Mouse (Mus musculus) neural tube, embryonic 14.5 days (tissue): ENCODE measurements around the gene Cldn8. TPM values are rescaled to one million over a fixed set of nuclear protein-coding genes. Genes with fewer than 3 reads are reported as not detected.

Experiments used
- ATAC-seq: fragments of 200-750 bp; cut with Nextera tagmentation; 2 replicates; pipeline ENCODE4 v1.8.0; 2017; ENCODE audit warnings: low read depth, mild to moderate bottlenecking, moderate TSS enrichment, moderate library complexity
- H3K27ac ChIP-seq: fragments of 300-500 bp; sonication (generic); 2 replicates; pipeline ENCODE4 v1.5.1; 2014; ENCODE audit warnings: low read depth, mild to moderate bottlenecking, control low read depth, low read length, moderate library complexity, mixed read lengths
- H3K27me3 ChIP-seq: fragments of 300-500 bp; sonication (generic); 2 replicates; pipeline ENCODE4 v1.6.1; 2014; ENCODE audit warnings: low read length; ENCODE audit not compliant: control insufficient read depth, insufficient read depth
- H3K36me3 ChIP-seq: fragments of 300-500 bp; sonication (generic); 2 replicates; pipeline ENCODE4 v1.6.1; 2014; ENCODE audit warnings: low read length, mixed read lengths; ENCODE audit not compliant: control insufficient read depth, insufficient read depth
- H3K4me1 ChIP-seq: fragments of 300-500 bp; sonication (generic); 2 replicates; pipeline ENCODE4 v1.6.1; 2014; ENCODE audit warnings: low read length; ENCODE audit not compliant: control insufficient read depth, insufficient read depth
- H3K4me2 ChIP-seq: fragments of 300-500 bp; sonication (generic); 2 replicates; pipeline ENCODE4 v1.6.1; 2014; ENCODE audit warnings: mild to moderate bottlenecking, low read depth, low read length, control low read depth
- H3K4me3 ChIP-seq: fragments of 300-500 bp; sonication (generic); 2 replicates; pipeline ENCODE4 v1.5.1; 2014; ENCODE audit warnings: low read depth, low read length, control low read depth, mixed read lengths
- H3K9ac ChIP-seq: fragments of 300-500 bp; sonication (generic); replicated peaks from 2 replicates; pipeline ENCODE4 v1.6.1; 2014; ENCODE audit warnings: low read depth, mild to moderate bottlenecking, control low read depth, low read length, mixed read lengths
- H3K9me3 ChIP-seq: fragments of 300-500 bp; sonication (generic); 2 replicates; pipeline ENCODE4 v1.6.1; 2016; ENCODE audit warnings: low read length; ENCODE audit not compliant: control insufficient read depth
- WGBS: fragments of 180-500 bp; shearing (Covaris S2); extraction: QIAGEN DNeasy Blood & Tissue Kit; methylation state at CpG from one replicate; pipeline ENCODE4 v1.1.7; 2014; 5-methylcytosine and 5-hydroxymethylcytosine counted together
- polyA plus RNA-seq: library from polyadenylated mRNA; unstranded; fragments of >200 nt; fragmentation: Nextera tagmentation; extraction: Ambion mirVana; gene quantifications from 2 replicates; pipeline ENCODE4 v1.2.1, GENCODE M21; 2014

Cldn8 gene
- polyA plus RNA-seq, 1 experiment from 2014 or later: not detected

DNA sequence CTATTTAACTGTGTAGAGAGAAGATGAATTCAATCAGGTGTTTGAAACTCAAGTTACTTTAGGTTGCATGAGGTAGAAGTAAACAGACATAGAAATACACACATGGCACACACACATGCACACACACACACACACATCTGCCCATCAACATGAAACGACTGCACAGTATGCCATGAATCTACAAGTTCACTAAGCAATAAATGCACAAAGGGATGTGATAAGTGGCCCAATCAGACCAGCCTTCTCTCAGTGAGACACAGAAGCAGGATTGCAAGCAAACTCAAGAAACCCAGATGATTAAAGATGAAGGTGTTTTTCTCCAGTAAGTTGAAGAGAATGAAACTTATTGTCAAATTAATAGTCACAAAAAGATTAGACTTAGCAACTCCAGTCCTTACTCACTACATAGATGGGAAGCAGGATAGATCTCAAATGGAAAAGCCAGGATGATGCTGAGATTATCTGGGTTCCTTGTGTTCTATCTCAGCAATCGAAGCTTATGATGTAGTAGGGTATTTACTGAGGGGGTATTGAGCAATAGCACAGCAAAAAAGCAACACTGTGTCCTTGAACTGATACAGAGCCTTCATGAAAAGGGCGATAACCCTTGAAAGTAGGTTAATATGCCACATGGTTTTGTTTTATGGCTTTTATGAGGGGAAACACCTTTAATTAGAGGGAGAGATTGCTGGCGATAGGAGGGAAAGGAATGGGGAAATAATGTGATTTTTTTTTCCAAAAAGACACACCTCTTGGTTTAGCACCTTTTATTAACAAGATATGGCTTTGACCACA is 13.1 kb upstream of the Cldn8 start:
- H3K27me3 ChIP-seq: no peaks in the 10 kb centered on the region
- no peaks in the 10 kb centered on the region for H3K9me3 ChIP-seq
- H3K4me2 ChIP-seq: no peak overlapping the region
- 77% methylated on average over 4 of the region's 4 CpGs for WGBS
- H3K36me3 ChIP-seq: no peaks in the 10 kb centered on the region
- no peak overlapping the region for H3K9ac ChIP-seq
- H3K4me1 ChIP-seq: no peaks in the 10 kb centered on the region
- no peak overlapping the region for H3K27ac ChIP-seq
- no peak overlapping the region for H3K4me3 ChIP-seq
- ATAC-seq: no peak

DNA sequence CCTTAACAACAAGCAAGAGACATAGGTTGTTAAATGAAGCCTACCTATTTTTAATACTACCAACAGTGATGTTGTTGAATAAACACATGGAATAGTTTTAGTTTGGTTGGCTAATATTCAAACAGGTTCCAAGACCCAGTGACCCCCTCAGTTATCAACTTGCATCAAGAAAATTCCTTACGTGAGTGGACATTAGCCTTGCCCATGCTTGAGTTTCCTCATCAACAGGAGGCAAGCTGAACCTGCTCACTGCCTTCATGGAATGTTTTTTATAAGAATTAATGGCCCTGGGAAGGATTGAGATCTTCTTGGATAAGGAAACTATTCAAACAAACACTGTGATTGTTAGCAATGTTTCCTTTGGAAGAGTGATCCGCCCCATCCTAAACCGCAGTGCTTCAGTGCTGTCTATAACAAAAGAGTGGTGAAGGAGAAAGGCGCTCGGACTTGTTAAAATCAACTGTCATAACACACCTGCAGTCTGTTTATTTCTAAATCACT is 10.0 kb upstream of the Cldn8 start:
- H3K9ac ChIP-seq: no peak overlapping the region
- H3K36me3 ChIP-seq: no peaks in the 10 kb centered on the region
- no peak overlapping the region for H3K4me2 ChIP-seq
- no peak for ATAC-seq
- H3K4me1 ChIP-seq: no peaks in the 10 kb centered on the region
- H3K27me3 ChIP-seq: no peaks in the 10 kb centered on the region
- WGBS: 83% methylated on average over 5 of the region's 5 CpGs
- H3K27ac ChIP-seq: no peak overlapping the region
- H3K9me3 ChIP-seq: no peaks in the 10 kb centered on the region
- H3K4me3 ChIP-seq: no peak overlapping the region

DNA sequence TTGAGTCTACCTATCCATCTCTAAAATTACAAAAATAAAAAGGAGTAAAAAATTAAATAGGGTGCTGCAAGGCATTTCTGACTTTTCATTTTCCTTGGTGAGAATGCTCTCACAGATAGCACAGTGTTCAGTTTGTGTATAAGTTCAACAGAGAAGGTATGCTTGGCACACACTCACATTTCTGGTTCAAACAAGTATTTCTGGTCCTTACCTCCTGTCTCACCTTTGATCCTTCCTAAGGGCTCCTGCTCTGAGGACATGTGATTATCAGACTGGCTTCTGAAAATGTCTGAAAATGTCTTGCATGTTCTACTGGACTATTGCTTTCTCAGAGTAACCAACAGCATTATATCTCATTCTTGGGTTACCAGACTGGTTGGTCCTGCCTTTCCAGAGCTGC is 7.2 kb upstream of the Cldn8 start:
- H3K4me3 ChIP-seq: no peak overlapping the region
- H3K27me3 ChIP-seq: no peaks in the 10 kb centered on the region
- no peak overlapping the region for H3K4me2 ChIP-seq
- no peak overlapping the region for H3K27ac ChIP-seq
- H3K4me1 ChIP-seq: no peaks in the 10 kb centered on the region
- no peaks in the 10 kb centered on the region for H3K36me3 ChIP-seq
- H3K9me3 ChIP-seq: no peaks in the 10 kb centered on the region
- no peak for ATAC-seq
- H3K9ac ChIP-seq: no peak overlapping the region

DNA sequence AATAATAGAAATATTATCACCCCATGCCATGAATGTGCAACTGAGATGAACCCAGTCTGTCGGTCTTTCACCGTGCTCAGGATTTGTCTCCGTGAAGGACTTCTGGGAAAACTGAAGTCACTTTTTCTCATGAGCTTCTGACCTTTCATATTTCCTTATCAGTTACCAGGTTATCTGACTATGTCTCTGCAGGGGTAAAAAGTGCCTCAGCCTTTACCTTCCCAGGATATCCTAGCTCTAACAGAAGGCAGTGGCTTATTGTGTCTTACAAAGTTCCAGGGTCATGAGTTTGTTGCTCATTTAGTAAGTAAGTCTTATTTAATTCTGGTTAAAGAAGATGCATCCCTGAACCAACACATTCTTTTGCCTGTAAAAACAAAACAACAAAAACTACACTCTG is 6.7 kb upstream of the Cldn8 start:
- no peak overlapping the region for H3K27ac ChIP-seq
- no peak for ATAC-seq
- WGBS: 92% methylated on average over 3 of the region's 3 CpGs

DNA sequence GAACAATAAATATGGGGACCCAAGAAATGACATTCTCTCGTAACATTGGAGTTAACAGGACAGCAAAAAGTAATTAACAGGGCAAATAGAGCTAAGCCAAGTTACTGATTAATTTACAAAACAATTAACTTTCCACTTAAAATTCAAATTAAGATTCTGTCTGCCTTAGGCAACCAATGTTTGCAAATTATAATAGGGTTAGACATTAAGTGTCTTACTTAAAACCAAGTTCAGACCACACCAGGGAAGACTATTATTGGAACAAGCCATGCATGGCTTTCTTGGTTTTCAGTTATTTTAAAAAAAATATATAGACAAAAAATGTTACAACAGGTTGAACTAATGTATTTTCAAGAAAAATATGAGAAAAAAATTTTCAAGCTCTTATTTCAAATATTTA is 6.1 kb upstream of the Cldn8 start:
- Histone ChIP-seq H3K27me3 (no peaks in the 10 kb centered on the region), H3K36me3 (no peaks in the 10 kb centered on the region), H3K4me1 (no peaks in the 10 kb centered on the region), H3K4me2 (no peak overlapping the region), H3K9me3 (no peaks in the 10 kb centered on the region), H3K9ac (no peak overlapping the region), H3K27ac (no peak overlapping the region), H3K4me3 (no peak overlapping the region)
- no peak for ATAC-seq
- 68% methylated on average over 1 of the region's 1 CpGs for WGBS

More for the DNA sequence above, 6.7 kb upstream of the Cldn8 start:
- Histone ChIP-seq H3K4me1 (no peaks in the 10 kb centered on the region), H3K36me3 (no peaks in the 10 kb centered on the region), H3K27me3 (no peaks in the 10 kb centered on the region), H3K9me3 (no peaks in the 10 kb centered on the region), H3K4me3 (no peak overlapping the region), H3K9ac (no peak overlapping the region), H3K4me2 (no peak overlapping the region)

DNA sequence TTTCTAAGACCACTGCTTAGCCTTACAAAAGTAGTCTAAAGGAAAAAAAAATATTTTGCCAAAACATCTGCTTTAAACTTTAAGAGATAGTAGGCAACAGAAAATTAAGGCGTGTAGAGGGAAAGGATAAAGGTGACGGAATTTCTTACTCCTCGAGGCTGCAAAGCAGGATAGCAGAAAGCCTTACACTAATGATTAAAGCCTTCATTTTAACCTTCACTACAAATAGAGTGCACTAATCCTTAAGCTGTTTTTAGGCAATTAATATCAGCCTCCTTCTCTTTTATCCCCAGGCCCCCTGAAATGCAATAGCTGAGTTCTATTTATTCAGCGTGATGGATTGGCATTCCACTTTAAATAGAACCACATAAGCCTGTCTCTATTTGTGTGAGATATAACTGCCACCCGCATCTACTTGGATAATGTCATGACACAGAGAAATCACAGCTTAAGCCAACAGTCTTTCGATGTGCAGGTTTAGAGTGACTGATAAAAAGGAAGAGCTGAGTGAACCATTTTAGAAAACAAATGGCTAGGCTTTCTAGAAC is 1.3 kb downstream of the Cldn8 start:
- H3K4me1 ChIP-seq: no peaks in the 10 kb centered on the region
- H3K4me2 ChIP-seq: no peak overlapping the region
- no peaks in the 10 kb centered on the region for H3K36me3 ChIP-seq
- no peaks in the 10 kb centered on the region for H3K27me3 ChIP-seq
- WGBS: 58% methylated on average over 6 of the region's 6 CpGs
- H3K9ac ChIP-seq: no peak overlapping the region
- no peak overlapping the region for H3K4me3 ChIP-seq
- ATAC-seq: no peak
- H3K27ac ChIP-seq: no peak overlapping the region
- no peaks in the 10 kb centered on the region for H3K9me3 ChIP-seq

DNA sequence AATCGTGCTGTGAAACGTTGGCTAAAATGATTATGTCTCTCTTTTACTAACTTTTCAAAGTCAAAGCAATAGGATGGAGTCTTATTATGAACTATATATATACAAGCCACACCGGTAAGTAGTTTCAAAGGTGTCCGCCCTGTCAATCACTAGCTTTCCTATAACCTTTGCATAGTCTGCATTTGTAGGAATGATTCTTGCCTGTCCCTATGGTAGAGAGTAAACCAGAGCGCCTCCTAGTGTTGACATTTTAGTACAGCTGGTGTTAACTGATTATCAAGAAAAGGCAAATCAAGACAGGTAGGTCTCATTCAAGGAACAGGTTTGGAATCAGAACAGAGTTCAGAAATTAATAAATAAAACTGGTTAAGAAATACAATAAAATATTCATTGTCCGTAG is 20.5 kb downstream of the Cldn8 start:
- Histone ChIP-seq H3K4me2 (no peak overlapping the region), H3K4me3 (no peak overlapping the region), H3K4me1 (no peaks in the 10 kb centered on the region), H3K36me3 (no peaks in the 10 kb centered on the region), H3K27me3 (no peaks in the 10 kb centered on the region), H3K9ac (no peak overlapping the region), H3K27ac (no peak overlapping the region), H3K9me3 (no peaks in the 10 kb centered on the region)
- no peak for ATAC-seq
- WGBS: 54% methylated on average over 6 of the region's 6 CpGs

DNA sequence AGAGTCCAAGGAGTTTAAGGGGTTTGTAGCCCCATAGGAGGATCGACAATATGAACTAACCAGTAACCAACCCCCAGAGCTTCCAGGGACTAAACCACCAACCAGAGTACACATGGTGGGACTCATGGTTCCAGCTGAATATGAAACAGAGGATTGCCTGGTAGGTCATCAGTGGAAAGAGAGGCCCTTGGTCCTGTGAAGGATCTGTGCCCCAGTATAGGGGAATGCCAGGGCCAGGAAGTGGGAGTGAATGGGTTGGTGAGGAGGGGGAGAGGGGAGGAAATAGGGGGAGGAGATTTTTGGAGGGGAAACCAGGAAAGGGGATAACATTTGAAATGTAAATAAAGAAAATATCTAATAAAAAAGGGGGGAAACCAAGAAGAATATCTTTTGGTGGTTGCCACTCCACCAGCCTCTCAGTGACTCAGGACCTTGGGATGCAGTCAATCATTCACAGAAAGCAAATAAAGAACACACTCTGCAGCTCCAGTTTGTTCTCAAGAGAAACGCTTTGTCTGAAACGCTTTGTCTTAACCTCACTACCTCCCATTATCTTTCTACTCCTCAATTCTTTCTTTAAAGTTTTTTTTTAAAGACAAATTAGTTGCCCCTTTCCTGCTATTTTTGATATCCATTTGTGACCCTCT is 23.0 kb downstream of the Cldn8 start:
- Histone ChIP-seq H3K9me3 (no peaks in the 10 kb centered on the region), H3K27ac (no peak overlapping the region), H3K27me3 (no peaks in the 10 kb centered on the region), H3K4me1 (no peaks in the 10 kb centered on the region), H3K4me2 (no peak overlapping the region), H3K36me3 (no peaks in the 10 kb centered on the region), H3K9ac (no peak overlapping the region), H3K4me3 (no peak overlapping the region)
- ATAC-seq: no peak
- 62% methylated on average over 3 of the region's 3 CpGs for WGBS

DNA sequence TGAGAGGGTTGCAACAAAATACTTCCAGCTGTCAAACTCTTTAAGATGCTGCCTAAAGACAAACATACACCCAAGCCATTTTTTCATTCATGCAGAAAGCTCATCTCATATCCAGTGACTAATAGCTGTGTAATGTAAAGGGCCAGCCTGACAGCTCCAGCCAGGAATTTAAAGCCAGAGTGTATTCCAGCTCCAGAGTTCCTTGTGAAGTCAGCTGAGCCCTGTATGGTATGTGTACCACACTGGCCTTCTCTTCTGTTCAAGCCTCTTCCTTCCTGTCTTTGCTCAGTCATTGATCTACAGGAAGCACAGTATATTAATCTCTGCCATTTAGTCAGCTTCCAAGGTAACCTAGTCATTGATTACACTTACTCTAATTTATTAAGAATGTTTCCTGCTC is 51.6 kb downstream of the Cldn8 start:
- H3K27me3 ChIP-seq: no peaks in the 10 kb centered on the region
- no peak overlapping the region for H3K27ac ChIP-seq
- no peak for ATAC-seq
- H3K4me2 ChIP-seq: no peak overlapping the region
- H3K36me3 ChIP-seq: no peaks in the 10 kb centered on the region
- no peaks in the 10 kb centered on the region for H3K4me1 ChIP-seq
- H3K4me3 ChIP-seq: no peak overlapping the region
- no peaks in the 10 kb centered on the region for H3K9me3 ChIP-seq
- H3K9ac ChIP-seq: no peak overlapping the region
